Mouse (Mus musculus) kidney, embryonic 14.5 days (tissue): ENCODE measurements around the gene Olfr643. TPM values are rescaled to one million over a fixed set of nuclear protein-coding genes. Genes with fewer than 3 reads are reported as not detected.

Experiments
- ATAC-seq: fragments of 200-750 bp; cut with Nextera tagmentation; 2 replicates; pipeline ENCODE4 v1.8.0; 2017; ENCODE audit warnings: moderate number of reproducible peaks, mild to moderate bottlenecking, moderate TSS enrichment, moderate library complexity; ENCODE audit not compliant: low FRiP score, low TSS enrichment
- H3K27ac ChIP-seq: fragments of 300-500 bp; sonication (generic); 2 replicates; pipeline ENCODE4 v1.5.1; 2014; ENCODE audit warnings: low read depth, mild to moderate bottlenecking, low read length, moderate library complexity, mixed read lengths
- H3K27me3 ChIP-seq: fragments of 300-500 bp; sonication (generic); 2 replicates; pipeline ENCODE4 v1.6.1; 2014; ENCODE audit warnings: mild to moderate bottlenecking, low read length; ENCODE audit not compliant: control insufficient read depth, insufficient read depth
- H3K36me3 ChIP-seq: fragments of 300-500 bp; sonication (generic); 2 replicates; pipeline ENCODE4 v1.6.1; 2014; ENCODE audit warnings: low read length, mixed read lengths; ENCODE audit not compliant: control insufficient read depth, insufficient read depth
- H3K4me1 ChIP-seq: fragments of 300-500 bp; sonication (generic); 2 replicates; pipeline ENCODE4 v1.6.1; 2014; ENCODE audit warnings: low read length, mixed read lengths; ENCODE audit not compliant: control insufficient read depth, insufficient read depth
- H3K4me2 ChIP-seq: fragments of 300-500 bp; sonication (generic); replicated peaks from 2 replicates; pipeline ENCODE4 v1.6.1; 2014; ENCODE audit warnings: low read depth, mild to moderate bottlenecking, low read length
- H3K4me3 ChIP-seq: fragments of 300-500 bp; sonication (generic); 2 replicates; pipeline ENCODE4 v1.5.1; 2014; ENCODE audit warnings: mild to moderate bottlenecking, low read length
- H3K9ac ChIP-seq: fragments of 300-500 bp; sonication (generic); 2 replicates; pipeline ENCODE4 v1.6.1; 2014; ENCODE audit warnings: low read depth, mild to moderate bottlenecking, low read length, moderate library complexity
- H3K9me3 ChIP-seq: fragments of 300-500 bp; sonication (generic); 2 replicates; pipeline ENCODE4 v1.6.1; 2016; ENCODE audit warnings: low read length; ENCODE audit not compliant: control insufficient read depth
- WGBS: fragments of 180-500 bp; shearing (Covaris S2); extraction: QIAGEN DNeasy Blood & Tissue Kit; methylation state at CpG from one replicate; pipeline ENCODE4 v1.1.7; 2014; 5-methylcytosine and 5-hydroxymethylcytosine counted together
- polyA plus RNA-seq: library from polyadenylated mRNA; unstranded; fragments of >200 nt; fragmentation: Nextera tagmentation; extraction: Ambion mirVana; gene quantifications from 2 replicates; pipeline ENCODE4 v1.2.1, GENCODE M21; 2014

Gene Olfr643
- polyA plus RNA-seq = not detected in 2 replicates

DNA sequence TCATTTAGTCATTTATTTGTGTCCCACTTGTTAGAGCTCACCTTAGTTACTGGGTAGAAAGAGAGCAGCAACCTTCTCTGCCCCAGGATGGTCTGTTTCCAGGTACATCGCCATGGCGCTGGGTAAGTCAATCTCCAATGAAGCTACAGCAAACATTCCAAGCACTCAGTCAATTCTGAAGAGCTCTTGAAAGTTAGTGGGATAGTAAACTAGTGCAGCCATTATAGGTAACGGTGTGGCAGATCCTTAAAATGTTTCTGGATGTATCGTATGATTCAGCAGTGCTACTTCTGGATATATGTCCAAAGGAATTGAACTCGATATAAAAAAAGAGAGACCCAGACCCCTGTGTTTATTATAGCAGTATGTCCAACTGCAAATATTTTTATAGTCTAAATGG is at the start of gene Olfr643:
Gene Olfr643, minus strand, starts transcription at position 101 of the 400 bp plus-strand sequence.
- no peaks in the 10 kb centered on the region for H3K4me1 ChIP-seq
- H3K4me2 ChIP-seq = no peak within 1 kb of the TSS
- H3K9me3 ChIP-seq = no peaks in the 10 kb centered on the region
- WGBS = 87% methylated on average over 5 of the region's 5 CpGs
- H3K27me3 ChIP-seq = no peaks in the 10 kb centered on the region
- ATAC-seq = no peak
- no peak within 1 kb of the TSS for H3K4me3 ChIP-seq
- H3K27ac ChIP-seq = no peak within 1 kb of the TSS
- H3K9ac ChIP-seq = no peak within 1 kb of the TSS
- H3K36me3 ChIP-seq = no peaks in the 10 kb centered on the region

DNA sequence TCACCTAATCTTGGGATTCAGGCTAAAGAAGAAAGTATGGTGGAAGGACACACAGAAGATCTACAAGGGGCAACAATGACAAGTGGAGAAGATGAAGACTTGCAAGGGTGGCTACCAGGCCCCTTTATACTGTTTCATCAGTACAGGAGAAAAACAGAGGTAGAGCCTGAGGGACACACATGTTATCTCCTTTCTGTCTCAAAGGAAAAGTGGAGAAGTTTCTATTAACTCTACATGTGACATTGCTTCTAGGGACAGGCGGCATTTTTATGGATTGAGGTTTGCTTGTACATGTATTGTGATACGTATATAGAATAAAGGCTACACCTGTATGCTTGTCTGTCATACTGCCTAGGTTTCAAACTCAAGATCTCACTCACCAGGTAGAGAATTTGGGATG is 46.1 kb upstream of the Olfr643 start, which contains the start of gene Olfr648:
Gene Olfr648, minus strand, starts transcription at position 101 of the 400 bp plus-strand sequence.
- Histone ChIP-seq H3K36me3 (no peaks in the 10 kb centered on the region), H3K4me2 (no peak within 1 kb of the TSS)
- 91% methylated on average over 2 of the region's 2 CpGs for WGBS

DNA sequence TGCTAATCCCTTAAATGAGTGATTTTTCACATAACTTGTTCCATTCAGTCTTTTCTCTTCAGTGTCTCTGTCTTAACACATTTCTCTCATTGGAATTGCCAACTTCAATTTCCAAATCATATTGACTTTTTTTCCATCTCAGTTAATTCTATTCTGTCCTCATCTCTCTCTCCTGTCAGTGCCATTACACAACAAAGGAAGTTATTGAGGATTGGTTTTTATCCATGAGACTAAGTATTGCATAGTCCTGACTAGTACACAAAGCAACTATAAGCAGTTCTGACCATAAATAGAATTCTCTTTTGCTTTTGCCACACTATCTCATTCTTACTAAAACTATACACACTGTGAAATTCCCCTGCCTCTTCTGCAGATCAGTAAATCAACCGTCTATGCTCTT is 41.9 kb upstream of the Olfr643 start:
- Histone ChIP-seq H3K27me3 (no peaks in the 10 kb centered on the region), H3K36me3 (no peaks in the 10 kb centered on the region), H3K4me3 (no peak overlapping the region), H3K4me1 (no peaks in the 10 kb centered on the region), H3K9me3 (no peaks in the 10 kb centered on the region), H3K9ac (no peak overlapping the region), H3K4me2 (no peak overlapping the region), H3K27ac (no peak overlapping the region)
- no peak for ATAC-seq
- 93% methylated on average over 1 of the region's 1 CpGs for WGBS

More for the DNA sequence above, 46.1 kb upstream of the Olfr643 start, which contains the start of gene Olfr648:
- H3K27me3 ChIP-seq = no peaks in the 10 kb centered on the region
- H3K9ac ChIP-seq = no peak within 1 kb of the TSS
- no peak within 1 kb of the TSS for H3K4me3 ChIP-seq
- no peaks in the 10 kb centered on the region for H3K9me3 ChIP-seq
- no peak within 1 kb of the TSS for H3K27ac ChIP-seq
- H3K4me1 ChIP-seq = no peaks in the 10 kb centered on the region
- ATAC-seq = no peak

DNA sequence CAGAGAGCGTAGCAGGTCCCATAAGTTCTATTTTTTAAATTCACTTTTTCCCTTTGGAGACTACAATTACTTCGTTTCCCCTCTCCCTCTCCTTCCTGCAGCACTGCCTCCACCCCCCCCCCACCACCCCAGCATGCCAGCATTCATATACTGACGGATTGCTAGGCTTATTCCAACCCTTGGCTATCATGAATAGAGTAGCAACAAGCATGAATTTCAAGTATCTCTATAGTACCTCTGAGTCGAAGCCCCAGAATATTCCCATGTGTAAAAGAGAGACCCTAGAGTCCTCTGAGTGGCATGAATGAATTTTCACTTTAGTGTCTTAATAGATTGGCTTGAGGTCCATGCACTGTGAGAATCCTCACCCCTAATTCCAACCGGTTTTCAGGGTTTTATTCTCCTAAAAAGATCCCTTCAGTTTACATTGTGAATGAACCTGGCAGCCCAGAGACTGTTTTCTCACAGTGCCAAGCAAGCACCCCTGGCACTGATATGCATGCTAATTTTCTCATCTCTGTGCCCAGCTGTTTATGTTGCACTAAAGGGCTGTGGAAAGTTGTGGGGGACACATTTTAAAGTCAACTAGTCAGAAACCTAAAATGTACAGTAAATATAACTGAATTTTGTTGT is 41.3 kb upstream of the Olfr643 start:
- Histone ChIP-seq H3K4me2 (no peak overlapping the region), H3K27ac (no peak overlapping the region), H3K9ac (no peak overlapping the region), H3K4me1 (no peaks in the 10 kb centered on the region), H3K4me3 (no peak overlapping the region), H3K36me3 (no peaks in the 10 kb centered on the region), H3K9me3 (no peaks in the 10 kb centered on the region), H3K27me3 (no peaks in the 10 kb centered on the region)
- ATAC-seq = no peak
- WGBS = 72% methylated on average over 5 of the region's 5 CpGs

DNA sequence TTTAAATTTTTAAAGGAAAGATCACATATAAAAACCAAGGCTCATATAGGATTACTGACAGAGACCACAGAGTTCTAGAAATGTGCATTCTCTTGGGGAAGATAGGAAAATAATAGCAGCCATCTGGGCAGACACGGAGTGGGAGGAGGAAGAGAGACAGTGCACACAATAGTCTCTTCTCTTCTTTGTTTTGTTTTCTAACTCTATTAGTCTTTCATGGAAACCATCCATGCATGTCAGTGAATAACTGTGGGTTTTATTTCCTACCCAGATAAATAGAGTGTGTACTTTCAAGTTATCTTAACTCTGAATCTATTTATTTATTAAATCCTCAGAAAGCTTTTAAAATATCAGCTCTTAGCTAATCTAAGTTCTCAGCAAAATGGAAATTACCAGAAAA is 37.9 kb upstream of the Olfr643 start:
- no peak for ATAC-seq
- Histone ChIP-seq H3K9ac (no peak overlapping the region), H3K4me3 (no peak overlapping the region), H3K4me1 (no peaks in the 10 kb centered on the region), H3K36me3 (no peaks in the 10 kb centered on the region), H3K27ac (no peak overlapping the region), H3K4me2 (no peak overlapping the region), H3K27me3 (no peaks in the 10 kb centered on the region), H3K9me3 (no peaks in the 10 kb centered on the region)
- 64% methylated on average over 1 of the region's 1 CpGs for WGBS

DNA sequence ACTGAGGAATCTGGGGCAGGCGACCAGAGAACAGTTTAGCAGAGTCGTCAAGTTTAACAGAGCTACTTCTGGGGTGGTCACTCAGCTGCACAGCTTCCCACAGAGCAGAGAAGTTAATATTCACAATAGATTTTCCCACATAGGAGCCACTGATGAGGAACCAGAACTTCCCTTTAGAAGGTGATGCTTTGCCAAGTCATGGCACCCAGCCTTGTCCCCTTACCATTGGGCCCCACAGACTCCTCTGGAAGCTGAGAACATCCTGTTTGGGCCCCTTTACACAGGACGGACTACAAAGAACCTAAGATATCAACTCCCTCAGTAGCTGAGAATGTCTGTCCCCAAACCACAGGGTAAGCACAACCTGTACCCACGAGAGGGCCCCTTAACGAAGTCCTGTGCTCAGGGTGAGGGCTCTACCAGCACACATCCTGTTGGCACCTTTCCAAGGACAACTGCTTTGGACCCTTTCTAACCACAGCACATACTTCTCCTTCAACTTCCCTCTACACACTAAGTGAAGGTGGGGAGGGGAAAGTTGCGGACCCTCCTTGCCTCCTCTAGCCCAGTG is 32.5 kb upstream of the Olfr643 start:
- no peak for ATAC-seq
- WGBS = 63% methylated on average over 6 of the region's 6 CpGs

DNA sequence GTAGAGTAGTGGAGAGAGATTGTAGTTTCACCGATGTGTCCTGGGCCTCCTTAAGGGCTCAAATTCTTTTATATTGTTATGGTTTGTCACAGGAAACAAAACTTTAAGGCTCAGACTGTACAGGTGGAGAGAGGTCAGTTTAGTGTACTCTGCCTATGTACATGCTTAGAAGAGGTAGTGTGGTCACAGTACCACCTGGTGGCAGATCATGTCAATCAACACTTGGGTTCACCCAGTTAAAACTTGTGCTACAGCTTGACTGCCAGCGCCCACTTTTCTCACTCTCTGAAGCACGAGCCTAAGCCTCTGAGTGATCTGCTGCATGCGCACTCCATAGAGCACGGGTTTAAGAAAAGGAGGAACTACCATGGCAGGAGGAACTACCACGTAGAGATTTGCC is 29.9 kb upstream of the Olfr643 start:
- Histone ChIP-seq H3K27ac (no peak overlapping the region), H3K27me3 (no peaks in the 10 kb centered on the region), H3K9me3 (no peaks in the 10 kb centered on the region), H3K4me2 (no peak overlapping the region), H3K36me3 (no peaks in the 10 kb centered on the region), H3K4me1 (no peaks in the 10 kb centered on the region), H3K9ac (no peak overlapping the region), H3K4me3 (no peak overlapping the region)
- WGBS = 87% methylated on average over 6 of the region's 6 CpGs
- ATAC-seq = no peak

More for the DNA sequence above, 32.5 kb upstream of the Olfr643 start:
- no peaks in the 10 kb centered on the region for H3K36me3 ChIP-seq
- H3K4me1 ChIP-seq = no peaks in the 10 kb centered on the region
- H3K27me3 ChIP-seq = no peaks in the 10 kb centered on the region
- no peaks in the 10 kb centered on the region for H3K9me3 ChIP-seq
- no peak overlapping the region for H3K27ac ChIP-seq
- H3K9ac ChIP-seq = no peak overlapping the region
- H3K4me3 ChIP-seq = no peak overlapping the region
- H3K4me2 ChIP-seq = no peak overlapping the region

DNA sequence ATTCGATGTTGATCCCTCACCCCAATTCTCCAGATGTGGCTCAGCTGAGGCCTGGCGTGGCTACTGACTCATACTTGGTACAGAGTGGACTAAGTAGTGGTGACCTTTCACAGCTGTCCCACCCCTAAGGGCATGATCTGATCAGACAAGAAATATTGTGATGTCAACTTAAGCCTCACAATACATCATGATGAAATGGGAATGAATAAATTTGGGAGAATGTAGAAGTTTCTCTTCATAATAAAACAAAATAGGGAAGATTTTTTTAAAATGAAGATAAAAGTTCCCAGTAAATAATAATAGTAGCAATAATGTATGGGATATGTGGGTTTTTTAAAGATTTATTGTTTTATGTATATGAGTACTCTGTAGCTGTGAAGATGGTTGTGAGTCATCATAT is 13.3 kb upstream of the Olfr643 start, which contains the start of gene Ubqlnl:
Gene Ubqlnl, minus strand, starts transcription at position 101 of the 400 bp plus-strand sequence.
- Histone ChIP-seq H3K4me3 (no peak within 1 kb of the TSS), H3K27ac (no peak within 1 kb of the TSS), H3K4me1 (no peaks in the 10 kb centered on the region), H3K9ac (no peak within 1 kb of the TSS), H3K27me3 (no peaks in the 10 kb centered on the region), H3K36me3 (no peaks in the 10 kb centered on the region), H3K9me3 (no peaks in the 10 kb centered on the region), H3K4me2 (no peak within 1 kb of the TSS)
- no peak for ATAC-seq
- WGBS = 90% methylated on average over 2 of the region's 2 CpGs

DNA sequence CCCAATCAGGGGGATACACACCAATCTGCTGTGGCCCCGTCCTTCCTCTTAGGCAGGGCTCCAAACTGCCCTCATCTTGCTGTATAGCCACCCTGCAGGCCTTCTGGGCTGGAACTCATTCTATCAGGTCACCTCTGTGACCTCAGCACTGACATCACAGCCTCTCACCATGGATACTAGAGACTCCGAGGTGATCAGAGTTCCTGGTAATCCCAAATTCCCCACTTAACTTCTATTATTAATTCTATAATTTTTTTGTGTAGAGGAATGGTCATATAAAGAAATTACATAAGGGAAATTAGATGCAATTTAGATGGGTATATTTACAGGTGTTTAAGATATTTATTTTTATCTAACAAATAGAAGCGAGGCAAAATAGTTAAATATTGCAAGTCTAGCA is 6.0 kb upstream of the Olfr643 start, which contains the start of gene Ubqln3:
Gene Ubqln3, minus strand, starts transcription at position 101 of the 400 bp plus-strand sequence.
- H3K27ac ChIP-seq = no peak within 1 kb of the TSS
- no peaks in the 10 kb centered on the region for H3K36me3 ChIP-seq
- H3K9me3 ChIP-seq = no peaks in the 10 kb centered on the region
- no peak for ATAC-seq
- 75% methylated on average over 3 of the region's 3 CpGs for WGBS
- H3K27me3 ChIP-seq = no peaks in the 10 kb centered on the region
- no peak within 1 kb of the TSS for H3K9ac ChIP-seq
- no peak within 1 kb of the TSS for H3K4me3 ChIP-seq
- H3K4me1 ChIP-seq = no peaks in the 10 kb centered on the region
- H3K4me2 ChIP-seq = no peak within 1 kb of the TSS
